Mouse (Mus musculus) ES-Bruce4 (cell line): ENCODE data around the gene Prss36.

Source experiments
- CTCF ChIP-seq: IDR thresholded peaks from one replicate; pipeline ENCODE4 v1.8.1; 2011; ENCODE audit warnings: low read depth, low read length
- EP300 ChIP-seq: IDR thresholded peaks from 2 replicates; pipeline ENCODE4 v1.6.1; 2011; ENCODE audit warnings: low read depth, low read length; ENCODE audit not compliant: insufficient read depth
- POLR2A ChIP-seq: IDR thresholded peaks from one replicate; pipeline ENCODE4 v1.8.1; 2011; ENCODE audit warnings: low read length; ENCODE audit not compliant: insufficient read depth

DNA sequence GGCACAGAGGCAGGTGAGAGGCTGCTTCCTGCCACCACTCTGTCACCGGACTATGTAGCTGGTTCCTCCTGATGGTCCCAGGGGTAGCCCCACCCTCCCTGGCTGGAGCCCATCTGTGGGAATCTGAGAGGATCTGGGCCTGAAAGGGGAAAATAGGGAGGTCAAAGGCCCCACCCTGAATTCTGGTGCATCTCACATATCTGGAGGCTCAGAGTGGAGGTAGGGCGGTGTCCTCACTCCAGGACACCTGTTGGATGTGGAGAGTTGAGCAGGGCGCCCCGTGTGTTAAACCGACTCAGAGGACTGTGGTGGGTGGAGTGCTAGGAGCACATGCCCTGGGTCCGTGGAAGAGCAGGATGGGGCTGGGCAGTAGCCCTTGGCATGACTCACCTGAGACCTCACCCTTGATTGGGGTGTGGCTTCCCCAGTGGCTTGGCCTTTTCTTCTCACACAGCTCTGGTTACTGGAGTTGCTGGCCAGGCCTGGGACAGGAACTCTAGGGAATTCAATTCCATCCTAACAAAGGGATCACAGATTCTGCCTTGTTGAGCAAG, at the start of gene Prss36:
- TF ChIP-seq EP300 (no peak), POLR2A (no peak), CTCF (no peak)
